Mouse (Mus musculus) embryo, embryonic 9.5 days (tissue): ENCODE measurements at regions not wholly inside any gene's neighbourhood (a gene's known extent, or its start where the extent isn't known, plus 50 kb on each side); places are given as distances from the start of the nearest gene placed in this dataset.
A peak's percentile ranks its signal among the peaks of the same experiment; 100 is the strongest.

Experiments
- DNase-seq: peaks from one replicate; pipeline ENCODE4 v3.0.0-alpha.2; 2017; ENCODE audit errors: extremely low spot score

GRCm38 (mm10) chr5:67155582-67155981 lies 56.5 kb upstream of the Phox2b start:
- no peak for DNase-seq

- no peak for DNase-seq
Observed at GRCm38 (mm10) chr5:67156911-67157310, 57.8 kb upstream of the Phox2b start.

GRCm38 (mm10) chr5:67176827-67177226 lies 77.7 kb upstream of the Phox2b start:
- DNase-seq = peak; percentile 7

- DNase-seq = no peak
Observed at GRCm38 (mm10) chr5:67179221-67179620, 80.1 kb upstream of the Phox2b start.

- no peak for DNase-seq
Observed at GRCm38 (mm10) chr5:67189376-67189901, 70.9 kb upstream of the Tmem33 start.

- no peak for DNase-seq
Observed at GRCm38 (mm10) chr5:67194065-67194464, 66.3 kb upstream of the Tmem33 start.

- DNase-seq = no peak
Observed at GRCm38 (mm10) chr5:67205083-67205738, 55.2 kb upstream of the Tmem33 start.
